Mouse (Mus musculus): Measurements from ENCODE around the gene Sf3b6.

- TF ChIP-seq EP300 (IDR thresholded peaks at IDR 0.05; ENCODE audit: low read depth), result no peak
- no peak for TF ChIP-seq CTCF (IDR thresholded peaks at IDR 0.05; ENCODE audit: low read depth)
Observed at GRCm38 (mm10) chr12:4811705-4812104, 5.6 kb upstream of the Sf3b6 start.

All from heart, postnatal 0 days (tissue).